Mouse (Mus musculus): ENCODE measurements at regions not wholly inside any gene's neighbourhood (a gene's known extent, or its start where the extent isn't known, plus 50 kb on each side); places are given as distances from the start of the nearest gene placed in this dataset.

DNA sequence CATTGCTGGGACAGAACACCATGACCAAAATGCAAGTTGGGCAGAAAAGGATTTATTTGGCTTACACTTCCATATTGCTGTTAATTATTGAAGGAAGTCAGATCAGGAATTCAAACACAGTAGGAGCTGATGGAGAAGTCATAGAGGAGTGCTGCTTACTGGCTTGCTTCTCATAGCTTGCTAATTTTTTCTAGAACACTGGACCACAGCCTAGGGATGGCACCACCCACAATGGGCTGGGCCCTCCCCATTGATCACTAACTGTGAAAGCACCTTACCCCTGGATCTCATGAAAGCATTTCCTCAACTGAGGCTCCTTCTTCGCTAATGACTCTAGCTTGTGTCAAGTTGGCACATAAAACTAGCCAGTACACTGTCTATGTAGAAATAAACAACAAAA lies 381.3 kb downstream of the Nup35 start:
- Histone ChIP-seq H3K4me1 (no peaks in the 10 kb centered on the region), H3K9ac (replicated peaks) (no peak overlapping the region), H3K4me2 (no peak overlapping the region), H3K4me3 (replicated peaks) (no peak overlapping the region), H3K27me3 (replicated peaks) (no peaks in the 10 kb centered on the region), H3K36me3 (no peaks in the 10 kb centered on the region), H3K27ac (replicated peaks) (no peak overlapping the region), H3K9me3 (replicated peaks) (no peaks in the 10 kb centered on the region)
- ATAC-seq (ENCODE audit: low FRiP score): no peak
- WGBS: 85% methylated on average over 1 of the region's 1 CpGs

DNA sequence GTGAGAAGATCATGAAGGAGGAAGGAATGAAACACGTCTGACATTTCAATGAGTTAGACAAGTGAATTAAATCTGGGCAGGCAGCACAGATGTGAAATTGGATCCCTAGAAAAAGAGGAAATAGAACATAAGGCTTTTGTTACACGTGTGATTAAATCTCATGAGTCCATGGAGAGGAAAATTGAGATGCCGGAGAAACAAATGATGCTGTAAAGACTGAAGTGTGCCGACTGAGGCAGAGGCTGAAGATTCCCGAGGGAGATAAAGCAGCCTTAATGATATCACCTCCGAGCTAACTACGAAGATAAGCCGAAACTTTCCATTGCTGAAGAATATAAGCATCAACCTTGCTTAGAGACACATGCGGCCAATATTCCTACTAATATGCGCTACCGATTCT lies 390.0 kb downstream of the Nup35 start:
- no peaks in the 10 kb centered on the region for H3K4me1 ChIP-seq
- no peak overlapping the region for H3K4me2 ChIP-seq
- no peak overlapping the region for H3K27ac ChIP-seq (replicated peaks)
- WGBS: 76% methylated on average over 11 of the region's 11 CpGs
- no peak for ATAC-seq (ENCODE audit: low FRiP score)
- no peaks in the 10 kb centered on the region for H3K27me3 ChIP-seq (replicated peaks)
- H3K36me3 ChIP-seq: no peaks in the 10 kb centered on the region
- no peaks in the 10 kb centered on the region for H3K9me3 ChIP-seq (replicated peaks)
- no peak overlapping the region for H3K9ac ChIP-seq (replicated peaks)
- no peak overlapping the region for H3K4me3 ChIP-seq (replicated peaks)

DNA sequence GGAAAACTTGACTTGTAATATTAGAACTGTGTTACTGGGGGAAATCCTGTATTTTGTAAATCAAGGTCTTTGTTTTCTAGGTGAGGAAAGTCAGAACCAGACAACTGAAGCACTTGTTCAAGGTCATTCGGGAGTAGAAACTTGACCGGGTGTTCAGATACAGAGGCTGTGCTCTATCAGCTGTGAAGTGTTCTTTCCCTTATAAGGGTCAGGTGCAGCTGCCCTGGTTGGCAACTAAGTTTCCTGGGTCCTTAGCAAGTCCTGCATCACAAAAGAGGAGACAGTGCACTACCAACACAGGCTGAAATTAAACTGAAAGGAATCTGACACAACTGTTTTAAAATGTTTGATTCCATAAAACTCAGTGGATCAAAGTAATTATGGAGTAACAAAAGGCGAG lies 406.6 kb downstream of the Nup35 start:
- WGBS: 90% methylated on average over 3 of the region's 3 CpGs
- Histone ChIP-seq H3K27ac (replicated peaks) (no peak overlapping the region), H3K27me3 (replicated peaks) (no peaks in the 10 kb centered on the region), H3K9ac (replicated peaks) (no peak overlapping the region), H3K4me1 (no peaks in the 10 kb centered on the region), H3K4me2 (no peak overlapping the region), H3K9me3 (replicated peaks) (no peaks in the 10 kb centered on the region; the same call in 1 of the 2 replicates), H3K4me3 (replicated peaks) (no peak overlapping the region), H3K36me3 (no peaks in the 10 kb centered on the region)
- no peak for ATAC-seq (ENCODE audit: low FRiP score)
